Mouse (Mus musculus) thymus, postnatal 36 days (tissue): Measurements from ENCODE around the gene Aph1a.
"Not testable (repeated sequence)": the region's sequence is repeated elsewhere in the genome, so short reads cannot be mapped to it uniquely, and the experiment has no call there.

ENCODE experiments used
- DNase-seq, 2 experiments: peaks; one replicate each; pipeline ENCODE4 v3.0.0; 2022; ENCODE audit warnings: mixed read lengths in 2 of 2

The Aph1a gene

DNA sequence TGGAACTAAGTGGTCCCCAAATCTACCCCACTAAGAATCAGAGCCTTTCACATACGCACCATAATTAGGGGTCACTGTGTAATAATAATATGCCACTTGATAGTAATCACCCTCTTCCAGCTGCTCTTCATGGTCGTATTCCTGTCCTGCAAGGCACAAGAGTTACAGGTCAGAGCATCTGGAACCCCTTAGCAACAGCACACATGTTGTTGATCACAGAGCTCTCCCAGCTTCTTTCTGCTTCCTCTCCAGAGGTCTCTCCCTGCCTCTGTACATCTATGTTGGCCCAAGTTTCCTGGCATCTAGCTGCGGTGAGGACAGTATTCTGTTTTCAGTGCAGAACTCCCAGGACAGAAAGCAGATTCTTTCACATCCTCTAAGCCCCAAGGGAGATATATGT is 4.1 kb upstream of the Aph1a start:
- no peak for DNase-seq

DNA sequence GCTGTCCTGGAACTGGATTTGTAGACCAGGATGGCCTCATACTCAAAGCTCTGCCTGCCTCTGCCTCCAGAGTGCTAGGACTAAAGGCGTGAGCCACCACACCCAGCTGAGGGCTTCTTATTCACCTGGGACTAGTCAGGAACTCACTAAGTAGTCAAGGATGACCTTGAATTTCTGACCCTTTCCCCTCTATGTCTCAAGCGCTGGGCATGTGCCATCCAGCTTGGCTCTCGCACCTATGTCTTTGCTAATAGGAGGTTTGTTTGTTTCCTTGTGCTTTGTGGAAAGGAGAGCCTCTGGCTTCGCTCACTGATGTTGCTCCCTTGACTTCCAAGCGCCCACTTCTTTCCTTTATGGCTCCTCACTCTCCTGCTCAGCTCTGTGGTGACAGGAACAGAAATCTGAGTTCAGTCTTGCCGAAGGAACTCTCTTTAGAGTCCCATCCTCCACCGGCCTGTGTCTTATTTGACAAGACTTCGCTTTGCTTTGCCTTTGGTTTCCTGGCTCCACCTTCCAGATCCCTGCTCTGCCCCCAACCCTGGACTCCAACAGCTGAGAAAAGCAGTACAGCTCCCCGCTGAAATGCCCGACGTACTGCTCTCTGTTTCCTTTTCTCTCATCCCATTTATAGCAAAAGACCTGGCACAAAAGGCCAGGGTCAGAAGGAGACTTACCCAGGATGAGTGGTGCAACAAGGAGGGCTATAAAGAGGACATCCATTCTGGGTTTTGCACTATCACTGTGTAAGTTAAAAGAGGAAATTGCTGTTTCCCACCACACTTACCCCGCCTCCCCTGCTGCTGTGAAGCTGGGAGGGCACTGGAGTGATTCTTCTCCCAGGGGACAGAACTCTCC is 2.3 kb upstream of the Aph1a start, which contains the start of gene BC028528:
Gene BC028528, minus strand, starts transcription at position 795 of the 855 bp plus-strand sequence.
- no peak for DNase-seq

DNA sequence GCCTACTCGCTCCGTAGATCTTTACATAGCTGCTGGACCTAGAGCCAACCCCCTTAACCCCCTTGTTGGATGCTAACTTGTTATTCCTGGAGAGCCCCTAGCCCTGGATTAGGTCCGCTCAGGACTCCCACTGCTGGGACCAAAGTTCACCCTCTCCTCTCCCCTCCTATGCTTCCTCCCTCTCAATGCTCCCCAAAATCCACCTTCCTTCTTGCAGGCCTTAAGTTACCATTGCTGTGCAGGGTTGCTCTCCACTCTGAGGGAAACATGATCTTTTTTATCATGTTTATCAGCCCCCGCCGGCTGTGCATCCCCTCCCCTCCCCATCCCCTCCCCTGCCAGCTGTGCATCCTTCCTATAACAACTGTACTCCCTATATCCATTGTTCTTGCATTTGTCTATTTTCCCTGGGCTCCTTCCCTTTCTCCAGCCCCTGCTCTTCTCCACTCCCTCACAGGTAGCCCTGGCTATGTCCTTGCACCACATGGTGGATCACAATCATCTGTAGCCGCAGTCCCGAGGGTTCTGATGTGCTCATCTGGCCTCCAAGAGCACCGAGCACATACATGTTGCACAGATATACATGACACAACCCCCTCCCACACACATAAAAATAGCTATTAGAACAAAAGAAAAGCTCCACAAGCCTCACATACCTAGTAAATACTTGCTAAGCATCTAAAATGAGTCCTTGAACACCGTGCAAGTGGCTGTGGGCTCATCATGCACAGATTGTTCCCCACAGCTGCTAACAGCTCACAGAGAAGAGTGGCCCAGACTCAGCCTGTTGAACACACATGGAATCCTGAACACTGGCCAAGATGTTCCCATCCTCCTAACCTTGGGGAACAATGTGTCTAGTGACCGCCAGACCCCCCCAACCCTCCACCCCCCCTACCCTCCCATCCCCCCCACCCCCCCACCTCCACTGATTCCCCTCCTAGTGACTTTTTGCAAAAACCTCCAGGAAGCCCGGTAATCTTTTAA is 1.4 kb upstream of the Aph1a start:
- DNase-seq = no peak

DNA sequence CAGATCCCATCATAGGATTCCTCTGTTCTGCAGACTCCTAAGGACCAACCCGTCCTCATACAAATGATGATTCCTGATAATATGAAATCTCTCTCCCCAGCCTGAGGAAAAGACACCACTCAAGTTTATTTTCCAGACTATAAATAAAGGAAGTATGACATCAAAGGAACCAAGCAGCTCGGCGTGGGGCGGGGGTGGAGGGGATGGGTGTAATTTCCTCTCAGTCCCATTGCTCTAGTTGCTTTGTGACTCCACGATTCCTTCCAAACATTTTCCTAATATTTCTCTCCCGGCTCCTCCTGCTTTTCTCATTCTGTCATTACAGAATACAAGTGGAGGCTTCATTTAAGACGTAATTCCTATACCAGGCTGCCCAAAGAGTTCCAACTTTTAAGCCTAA is 643 bp upstream of the Aph1a start:
- peak; percentile 31 to 48 for DNase-seq

DNA sequence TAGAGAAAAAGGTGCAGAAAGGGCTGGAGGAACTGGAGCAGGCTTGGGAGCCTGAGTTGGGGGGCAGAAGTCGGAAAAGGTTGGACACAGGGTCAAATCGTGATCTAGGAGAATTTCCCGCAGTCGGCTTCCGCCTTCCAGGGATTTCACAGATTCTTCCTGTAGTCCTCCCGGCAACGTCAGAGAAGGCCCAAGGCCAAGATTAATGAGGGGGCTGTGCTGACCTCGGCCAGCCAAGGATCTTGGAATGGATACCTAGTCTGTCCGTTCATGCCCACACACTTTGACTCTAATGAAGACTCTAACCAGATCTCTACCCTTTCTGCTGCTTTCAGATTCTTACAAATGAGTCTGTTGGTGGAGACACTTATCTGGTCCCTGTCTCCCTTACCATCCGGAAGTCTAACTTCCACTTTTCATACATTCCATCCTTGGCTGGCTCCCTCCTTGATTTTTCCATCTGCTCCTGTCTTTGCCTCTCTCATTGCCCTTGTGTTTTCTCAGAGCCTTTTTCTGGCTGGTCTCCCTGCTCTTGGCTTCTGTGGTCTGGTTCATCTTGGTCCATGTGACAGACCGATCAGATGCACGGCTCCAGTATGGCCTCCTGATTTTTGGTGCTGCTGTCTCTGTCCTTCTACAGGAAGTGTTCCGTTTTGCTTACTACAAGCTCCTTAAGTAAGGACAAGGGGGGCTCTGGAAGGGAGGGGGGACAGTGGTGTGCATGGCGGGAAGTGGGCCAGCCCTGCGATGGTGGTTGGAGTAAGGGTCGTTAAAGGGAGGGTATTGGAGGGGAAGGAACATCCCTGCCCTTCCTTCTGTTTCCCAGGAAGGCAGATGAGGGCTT is 770 bp downstream of the Aph1a start:
- DNase-seq = peak; percentile 29 to 35

DNA sequence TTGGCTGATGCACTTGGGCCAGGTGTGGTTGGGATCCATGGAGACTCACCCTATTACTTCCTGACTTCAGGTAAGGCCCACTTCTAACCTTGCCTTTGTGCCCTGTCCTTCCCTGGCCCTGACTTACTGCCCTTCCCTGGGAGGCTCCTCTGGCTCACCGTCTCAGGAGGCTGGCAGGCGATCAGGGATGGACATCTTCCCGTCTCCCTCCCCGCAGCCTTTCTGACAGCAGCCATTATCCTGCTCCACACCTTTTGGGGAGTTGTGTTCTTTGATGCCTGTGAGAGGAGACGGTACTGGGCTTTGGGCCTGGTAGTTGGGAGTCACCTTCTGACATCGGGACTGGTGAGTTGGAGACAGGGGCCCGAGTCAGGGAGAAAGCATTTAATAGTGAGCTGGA is 1.7 kb downstream of the Aph1a start:
- DNase-seq = not testable (repeated sequence)

DNA sequence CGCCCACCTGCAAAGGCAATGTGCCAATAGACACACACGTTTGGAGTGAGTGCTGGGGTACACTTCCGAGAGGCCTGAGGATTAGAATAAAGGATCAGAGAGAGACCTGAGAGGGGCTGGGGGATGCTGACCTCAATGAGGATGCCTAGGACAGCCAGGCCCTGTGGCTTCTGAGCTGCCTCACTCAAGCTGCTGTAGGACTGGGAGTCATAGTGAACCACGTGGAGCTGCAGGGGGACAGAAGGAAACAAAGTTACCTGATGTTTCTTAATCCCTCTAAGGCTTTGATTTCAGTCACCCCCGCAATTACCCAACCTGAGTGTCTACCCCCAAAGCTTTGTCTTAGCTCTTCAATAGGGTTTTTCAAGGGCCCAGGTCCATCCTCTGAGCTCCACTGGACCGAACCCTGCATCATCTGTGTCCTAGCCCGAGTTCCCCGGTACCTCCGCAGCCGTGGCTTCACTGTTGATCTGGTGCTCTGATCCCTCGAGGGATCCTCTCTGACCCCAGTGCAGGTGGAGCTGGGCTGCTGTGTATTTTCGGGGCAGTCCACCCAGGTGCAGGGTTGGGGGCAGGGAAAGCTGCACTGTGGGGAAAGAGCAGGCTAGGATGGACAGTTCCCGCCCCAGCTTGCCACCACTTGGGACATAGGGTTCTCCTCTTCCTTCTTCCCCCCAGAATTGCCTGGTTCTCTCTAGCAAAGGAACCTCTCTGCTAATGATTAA is 6.2 kb downstream of the Aph1a start:
- no peak for DNase-seq

DNA sequence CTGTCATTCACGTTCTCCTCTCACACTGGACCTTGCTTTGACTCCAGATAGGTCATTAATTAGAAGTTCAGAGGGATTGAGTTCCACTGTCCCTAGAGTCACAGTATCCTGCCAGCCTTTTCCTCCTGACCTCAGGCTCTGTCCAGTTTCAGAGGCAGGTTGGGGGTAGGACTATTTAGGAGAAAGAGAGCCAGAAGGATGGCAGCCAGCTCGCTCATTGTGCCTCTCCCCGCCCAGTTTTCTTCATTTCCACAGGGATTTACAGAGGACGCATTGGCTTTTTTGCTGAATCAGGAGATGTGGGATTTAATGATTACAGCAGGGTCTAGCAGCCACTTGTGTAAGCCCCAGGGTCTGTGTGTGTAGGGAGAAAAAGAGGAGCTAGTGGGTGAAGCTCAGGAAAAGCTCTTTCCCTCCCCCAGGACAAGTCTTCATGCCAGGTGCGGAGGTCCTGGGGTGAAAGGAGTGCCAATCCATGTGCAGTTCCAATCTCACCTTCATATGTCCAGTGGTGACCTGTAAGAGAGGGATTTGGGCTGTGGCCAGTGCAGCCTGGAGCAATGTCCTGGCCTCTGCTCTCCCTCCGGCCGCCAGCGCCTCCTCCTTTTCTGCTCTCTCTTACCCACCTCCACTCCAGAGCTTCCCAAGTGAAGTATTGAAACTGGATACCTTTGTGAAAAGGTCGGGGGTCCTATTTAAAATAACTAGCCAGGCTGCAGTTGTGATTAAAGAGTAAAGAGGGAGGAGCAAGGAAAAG is 8.0 kb downstream of the Aph1a start:
- DNase-seq = no peak

DNA sequence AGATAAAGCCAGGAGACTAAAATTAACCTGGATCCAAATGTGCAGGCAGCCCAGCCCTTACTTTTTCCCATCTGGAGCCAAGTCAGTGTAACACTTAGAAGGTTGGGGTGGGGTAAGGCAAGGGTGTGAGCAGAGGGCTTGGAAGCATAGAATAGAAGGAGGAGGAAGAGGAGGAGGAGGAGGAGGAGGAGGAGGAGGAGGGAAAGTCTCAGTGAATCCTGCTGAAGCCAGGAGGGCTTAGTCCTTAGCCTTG is 8.5 kb downstream of the Aph1a start:
- DNase-seq = no peak

DNA sequence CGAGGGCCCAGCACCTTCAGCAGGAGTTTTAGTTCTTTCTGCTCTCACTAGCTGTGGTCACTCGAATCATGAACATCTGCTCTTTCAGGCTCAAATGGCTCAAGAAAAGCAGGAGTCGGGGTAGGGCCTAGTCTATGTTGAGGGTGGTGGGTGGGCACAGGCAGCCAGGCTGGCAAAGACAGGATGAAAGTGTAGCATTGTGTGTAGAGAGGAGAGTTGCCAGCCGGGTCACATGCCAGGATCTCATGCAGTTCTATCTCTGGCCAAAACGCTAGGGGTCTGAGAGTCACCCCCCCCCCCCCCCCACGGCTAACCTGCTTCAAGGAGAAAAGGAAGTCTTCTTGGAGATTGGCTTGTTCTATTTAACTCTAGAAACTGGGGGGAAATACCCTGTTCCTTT is 8.9 kb downstream of the Aph1a start:
- DNase-seq = no peak

DNA sequence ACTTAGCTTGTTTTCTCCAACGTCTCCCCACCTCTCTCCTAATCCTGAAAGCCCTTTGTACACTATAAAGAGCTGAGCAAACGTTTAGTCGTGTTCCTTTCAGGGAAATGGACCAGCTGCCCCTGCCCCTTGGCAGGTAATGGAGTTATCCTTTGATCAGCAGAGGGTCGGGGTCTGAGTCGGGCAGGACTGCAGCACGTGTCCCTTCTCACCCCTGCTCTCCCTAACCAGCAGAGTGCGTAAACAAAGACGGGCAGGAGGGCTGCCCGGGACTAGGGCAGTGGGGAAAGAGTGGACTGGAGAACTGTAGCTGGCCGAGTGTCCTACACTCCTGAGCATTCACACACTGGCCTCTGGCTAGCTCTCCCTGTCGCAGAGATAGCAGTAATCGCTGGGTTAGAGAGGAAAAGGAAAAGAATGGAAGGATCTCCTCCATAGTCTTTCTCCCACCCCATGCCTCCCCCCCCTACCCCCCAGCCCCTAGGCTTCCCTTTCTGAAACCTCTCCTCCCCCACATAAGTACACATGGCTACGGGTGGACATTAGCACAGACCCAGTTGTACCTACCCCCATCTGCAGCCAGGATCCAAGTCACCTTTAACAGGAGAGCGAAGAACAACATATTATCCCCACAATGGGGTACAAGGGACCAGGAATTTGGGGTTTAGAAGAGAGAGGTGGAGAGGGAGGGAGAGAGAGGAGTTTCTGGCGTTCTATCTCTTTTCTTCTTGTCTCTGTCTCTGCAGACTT is 10.2 kb downstream of the Aph1a start:
- no peak for DNase-seq

DNA sequence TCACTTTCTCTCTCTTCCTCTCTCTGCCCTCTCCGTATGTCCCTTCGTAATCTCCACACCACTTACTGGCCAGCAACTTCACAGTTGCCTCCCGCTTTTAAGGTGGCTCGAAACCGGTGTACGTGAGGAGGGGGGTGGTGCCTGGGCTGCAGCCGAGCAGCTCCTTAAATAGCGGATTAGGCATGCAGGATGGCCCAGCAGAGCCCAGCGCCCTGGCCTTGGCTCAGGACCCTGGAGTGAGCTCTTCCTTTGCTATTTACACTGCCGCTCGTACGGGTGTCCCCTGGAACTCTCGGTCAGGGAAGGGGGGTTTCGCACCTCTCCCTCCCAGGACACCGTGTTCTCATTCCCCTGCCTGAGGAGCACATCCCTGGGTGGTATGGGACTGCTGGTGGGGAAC is 10.8 kb downstream of the Aph1a start, which contains the start of gene Car14:
Gene Car14, minus strand, starts transcription at position 124 of the 400 bp plus-strand sequence.
- no peak for DNase-seq

DNA sequence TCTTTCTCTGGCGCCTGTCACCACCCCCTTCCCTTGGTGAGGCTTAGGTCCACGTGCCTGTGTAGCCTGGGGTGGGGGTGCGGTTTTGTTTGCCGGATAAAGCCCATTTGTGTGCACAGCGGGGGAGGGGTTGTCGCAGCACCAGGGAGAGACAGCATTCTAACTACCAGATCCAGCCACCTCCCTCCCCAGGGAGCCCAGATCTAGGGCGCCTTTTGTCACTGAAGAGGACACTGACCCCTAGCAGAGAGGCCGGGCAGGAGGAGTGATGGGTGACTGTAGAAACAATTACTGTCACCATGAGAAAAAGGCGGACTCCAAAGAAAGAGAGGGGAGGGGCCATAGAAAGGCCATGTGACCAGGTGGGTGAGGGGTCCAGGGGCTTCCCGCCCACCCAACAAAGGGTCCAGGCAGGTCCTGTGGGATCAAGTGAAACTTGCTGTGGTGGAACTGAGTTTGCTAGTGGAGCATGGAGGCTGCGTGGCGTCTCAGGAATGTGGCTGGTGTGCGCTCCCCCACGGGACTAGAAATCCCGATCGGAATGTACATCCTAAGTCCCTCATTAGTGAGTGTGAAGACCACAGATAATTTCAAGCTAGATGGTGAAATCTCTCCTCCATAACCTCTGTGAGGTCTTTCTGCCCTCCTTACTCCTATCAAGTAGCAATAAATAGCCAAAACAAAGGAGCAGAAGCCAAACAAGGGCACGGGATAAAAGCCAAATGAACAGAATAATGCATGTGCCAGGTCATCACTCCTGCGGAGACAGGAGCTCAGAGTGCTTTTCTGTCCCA is 11.6 kb downstream of the Aph1a start:
- DNase-seq = peak; percentile 36 to 61

DNA sequence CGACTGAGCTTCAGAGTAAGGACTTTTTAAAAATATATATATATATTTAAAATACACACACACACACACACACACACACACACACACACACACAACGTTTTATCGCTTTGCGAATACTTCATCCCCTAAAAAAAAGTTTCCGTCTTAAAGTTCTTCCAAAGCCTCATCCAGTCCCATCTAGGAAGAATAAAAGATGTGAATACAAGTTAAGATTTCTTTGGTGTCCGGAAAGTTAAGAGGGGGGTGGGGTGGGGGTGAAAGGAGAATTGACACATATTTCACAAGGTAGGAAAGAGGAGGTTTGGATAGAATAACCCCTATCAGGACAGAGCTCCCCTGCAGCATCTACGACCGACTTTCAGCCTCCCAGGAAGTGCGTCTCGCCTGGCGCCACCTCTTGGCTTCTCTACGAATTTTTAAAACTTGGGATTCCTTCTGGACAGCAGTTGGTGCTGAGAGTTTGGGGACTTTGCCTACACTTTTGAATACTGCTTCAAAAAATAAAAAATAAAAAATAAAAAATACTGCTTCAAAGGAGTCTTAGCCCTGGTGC is 12.2 kb downstream of the Aph1a start:
- DNase-seq = peak; percentile 58 to 62

DNA sequence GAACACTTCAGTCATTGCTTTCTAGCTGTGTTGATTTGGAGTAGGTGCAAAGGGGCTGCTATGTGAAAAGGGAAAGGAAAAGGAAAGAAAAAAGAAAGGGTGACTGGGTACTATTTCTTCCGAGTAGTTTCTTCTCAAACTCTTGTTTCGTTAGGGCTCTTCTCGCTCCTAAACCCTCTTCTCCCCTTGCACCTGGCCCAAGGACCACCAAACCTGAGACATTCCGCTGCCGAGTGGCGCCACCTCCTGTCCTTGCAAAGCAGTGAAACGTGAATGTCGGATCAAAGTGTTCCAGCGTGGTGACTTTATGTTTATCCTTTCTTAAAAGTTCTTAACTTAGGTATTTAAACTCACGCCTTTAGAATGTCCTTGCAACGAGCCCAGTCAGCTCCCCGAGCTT is 13.1 kb downstream of the Aph1a start:
- peak; percentile 80 to 81 for DNase-seq

DNA sequence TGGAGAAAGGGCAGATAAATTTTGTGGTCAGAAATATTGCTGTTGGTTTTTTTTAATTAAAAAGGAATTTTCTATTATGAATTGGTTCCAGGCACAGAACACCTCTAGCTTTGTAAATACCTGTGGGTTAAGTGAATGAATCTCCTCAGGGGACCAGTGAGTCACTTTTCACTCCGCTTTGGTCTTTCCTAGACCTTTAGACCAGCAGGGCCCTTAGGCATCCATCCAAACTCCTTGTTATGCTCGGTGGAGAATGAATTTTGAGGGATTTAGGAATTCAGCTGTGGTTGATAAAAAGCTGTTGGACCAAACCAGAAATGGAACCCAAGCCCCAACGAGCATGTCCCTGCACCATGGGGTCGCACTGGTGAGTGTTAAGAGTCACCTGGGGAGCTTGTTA is 13.8 kb downstream of the Aph1a start:
- no peak for DNase-seq

DNA sequence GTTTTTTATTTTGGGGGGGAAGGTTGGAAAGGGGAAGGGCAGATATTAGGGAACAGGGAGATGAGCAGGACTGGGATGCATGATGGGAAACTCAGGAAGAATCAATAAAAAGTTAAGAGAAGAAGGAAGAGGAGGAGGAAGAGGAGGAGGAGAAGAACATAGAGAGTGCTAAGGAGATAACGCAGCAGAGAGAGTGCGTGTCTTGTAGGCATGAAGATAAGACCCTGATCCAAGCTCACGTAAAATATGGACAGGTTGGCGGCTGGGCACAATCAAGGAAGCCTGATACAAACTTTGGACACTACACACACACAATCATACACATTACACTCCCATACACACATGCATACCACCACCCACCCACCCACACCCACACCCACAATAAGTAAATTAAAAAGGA is 20.9 kb downstream of the Aph1a start:
- no peak for DNase-seq

DNA sequence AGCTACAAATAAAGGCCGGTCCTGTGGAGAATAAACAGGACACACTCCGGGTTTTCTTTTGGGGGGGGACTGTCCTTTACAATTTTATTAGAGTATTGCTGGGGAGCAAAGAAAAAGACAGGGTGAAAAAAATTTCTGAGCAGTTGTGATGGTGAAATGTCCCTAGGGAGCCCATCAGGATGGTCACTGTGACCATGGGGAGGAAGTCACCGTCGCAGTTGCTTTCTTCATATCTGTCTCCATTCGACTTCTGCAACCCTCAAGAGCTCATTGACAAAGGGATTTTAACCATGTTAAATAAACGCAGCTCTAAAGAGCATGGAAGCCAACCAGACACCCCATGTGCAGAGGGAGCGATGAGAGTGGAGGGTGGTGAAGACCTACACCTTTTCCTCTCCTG is 23.0 kb downstream of the Aph1a start:
- DNase-seq = no peak

DNA sequence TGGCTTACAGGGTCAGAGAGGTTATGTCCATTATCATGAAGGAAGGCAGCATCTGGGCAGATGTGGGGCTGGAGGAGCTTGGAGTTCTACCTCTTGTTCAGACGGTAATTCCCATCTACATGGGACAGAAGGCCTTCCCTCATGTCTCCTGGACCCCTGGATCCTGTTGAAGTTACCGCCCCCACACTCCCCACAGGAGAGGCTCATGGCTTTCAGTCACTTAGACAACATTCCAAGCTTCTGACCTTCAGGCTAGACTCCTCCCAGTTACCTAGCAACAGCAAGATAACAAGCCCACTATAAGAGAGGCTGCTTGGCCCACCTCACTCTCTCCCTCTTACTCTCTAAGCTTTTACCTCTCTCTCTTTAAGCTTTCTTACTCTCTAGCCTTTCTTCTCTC is 26.8 kb downstream of the Aph1a start:
- DNase-seq = not testable (repeated sequence)
